Mouse (Mus musculus) thymus, adult 2 months (tissue): ENCODE measurements around the gene Ahdc1.

Experiments
- CTCF ChIP-seq: fragments of 200-500 bp; IDR thresholded peaks from 2 replicates; pipeline ENCODE4 v1.5.1; 2012; ENCODE audit warnings: mild to moderate bottlenecking, control low read depth, low read length, moderate library complexity, borderline replicate concordance; ENCODE audit not compliant: control insufficient read depth, poor library complexity, insufficient read depth; ENCODE audit errors: extremely low read depth
- POLR2A ChIP-seq: fragments of 200-500 bp; IDR thresholded peaks from 2 replicates; pipeline ENCODE4 v1.6.1; 2012; ENCODE audit warnings: mild to moderate bottlenecking, low read length, control low read depth, moderate library complexity; ENCODE audit not compliant: control insufficient read depth, poor library complexity, insufficient read depth; ENCODE audit errors: extremely low read depth

- TF ChIP-seq POLR2A (no peak), CTCF (no peak)
Measured at GRCm38 (mm10) chr4:132982999-132983398, 28.1 kb upstream of the Ahdc1 start.
